Mouse (Mus musculus): ENCODE data around the gene Cdh4. TPM values are rescaled to one million over a fixed set of nuclear protein-coding genes. Genes with fewer than 3 reads are reported as not detected.

The Cdh4 gene
- polyA plus RNA-seq, 1 experiment from 2014 or later = 50.0 TPM

GRCm38 (mm10) chr2:179526976-179527375, 84.7 kb downstream of the Cdh4 start:
- ATAC-seq (ENCODE audit: low FRiP score, low read depth) = no peak
- H3K4me1 ChIP-seq (replicated peaks) = peaks cover 32% of the 10 kb centered on the region
- H3K9me3 ChIP-seq = no peaks in the 10 kb centered on the region
- H3K9ac ChIP-seq = no peak overlapping the region
- 68% methylated on average over 7 of the region's 7 CpGs for WGBS
- no peak overlapping the region for H3K4me3 ChIP-seq
- H3K27me3 ChIP-seq = no peaks in the 10 kb centered on the region
- H3K36me3 ChIP-seq = no peaks in the 10 kb centered on the region
- no peak overlapping the region for H3K27ac ChIP-seq (replicated peaks)
- H3K4me2 ChIP-seq = no peak overlapping the region

DNA sequence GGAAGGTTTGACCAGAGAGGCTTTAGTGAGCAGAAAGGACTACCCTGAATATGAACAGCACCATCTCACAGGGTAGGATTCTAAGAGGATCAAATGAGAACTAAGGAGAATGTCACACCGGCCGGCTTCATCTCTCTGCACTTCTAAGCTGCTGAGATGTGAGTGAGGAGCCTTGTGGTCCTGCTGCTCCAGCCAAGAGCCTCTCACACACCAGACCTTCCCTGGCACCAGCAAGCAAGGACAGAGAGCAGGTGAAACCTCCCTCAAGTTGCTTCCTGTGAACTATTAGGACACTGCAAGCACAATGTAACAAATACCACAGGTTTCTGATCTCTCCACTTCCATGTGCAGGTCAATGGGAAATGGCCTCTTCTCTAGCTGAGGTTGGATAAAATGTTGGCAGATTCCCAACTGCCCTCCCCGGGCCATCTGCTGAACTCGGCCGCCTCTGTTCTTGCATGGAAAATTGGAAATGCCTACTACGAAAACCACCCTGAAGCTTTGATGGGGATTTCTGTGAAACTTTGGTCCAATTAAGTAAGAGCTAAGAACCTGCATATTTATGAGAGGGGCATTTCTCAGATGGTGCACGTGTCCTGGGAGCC, 88.3 kb downstream of the Cdh4 start:
- no peaks in the 10 kb centered on the region for H3K27me3 ChIP-seq
- ATAC-seq (ENCODE audit: low FRiP score, low read depth) = no peak
- H3K9ac ChIP-seq = no peak overlapping the region
- H3K4me3 ChIP-seq = no peak overlapping the region
- no peak overlapping the region for H3K4me2 ChIP-seq
- H3K9me3 ChIP-seq = no peaks in the 10 kb centered on the region
- WGBS = 49% methylated on average over 7 of the region's 7 CpGs
- no peaks in the 10 kb centered on the region for H3K36me3 ChIP-seq
- H3K27ac ChIP-seq (replicated peaks) = no peak overlapping the region
- H3K4me1 ChIP-seq (replicated peaks) = peaks cover 15% of the 10 kb centered on the region

GRCm38 (mm10) chr2:179533196-179533595, 91.0 kb downstream of the Cdh4 start:
- 74% methylated on average over 6 of the region's 6 CpGs for WGBS
- Histone ChIP-seq H3K9ac (no peak overlapping the region), H3K9me3 (no peaks in the 10 kb centered on the region), H3K27me3 (no peaks in the 10 kb centered on the region), H3K27ac (replicated peaks) (no peak overlapping the region), H3K4me3 (no peak overlapping the region), H3K36me3 (no peaks in the 10 kb centered on the region), H3K4me1 (replicated peaks) (peaks cover 30% of the 10 kb centered on the region), H3K4me2 (no peak overlapping the region)
- ATAC-seq (ENCODE audit: low FRiP score, low read depth) = no peak

DNA sequence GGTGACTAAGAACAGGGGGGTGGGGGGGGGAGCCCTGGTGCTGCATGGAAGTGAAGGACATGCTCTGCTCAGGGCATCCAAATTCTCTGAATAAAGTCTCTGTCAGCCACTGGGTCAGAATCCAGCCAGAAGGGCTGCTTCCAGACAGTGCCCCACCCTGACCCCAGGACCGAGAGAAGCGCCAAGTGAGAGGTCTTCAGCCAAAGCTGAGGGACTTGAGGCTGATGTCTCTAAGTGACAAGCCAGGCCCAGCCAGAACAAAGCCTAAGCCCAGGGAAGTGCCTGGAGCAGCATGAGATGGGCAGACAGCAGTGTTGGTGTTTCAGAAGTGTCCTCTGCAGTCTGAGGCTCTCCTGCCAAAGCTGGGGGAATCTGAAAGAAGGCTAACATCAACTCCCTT, 91.7 kb downstream of the Cdh4 start:
- no peak overlapping the region for H3K4me2 ChIP-seq
- H3K27me3 ChIP-seq = no peaks in the 10 kb centered on the region
- peaks cover 35% of the 10 kb centered on the region for H3K4me1 ChIP-seq (replicated peaks)
- H3K27ac ChIP-seq (replicated peaks) = no peak overlapping the region
- 63% methylated on average over 2 of the region's 2 CpGs for WGBS
- H3K36me3 ChIP-seq = no peaks in the 10 kb centered on the region
- H3K4me3 ChIP-seq = no peak overlapping the region
- no peaks in the 10 kb centered on the region for H3K9me3 ChIP-seq
- ATAC-seq (ENCODE audit: low FRiP score, low read depth) = no peak
- H3K9ac ChIP-seq = no peak overlapping the region

DNA sequence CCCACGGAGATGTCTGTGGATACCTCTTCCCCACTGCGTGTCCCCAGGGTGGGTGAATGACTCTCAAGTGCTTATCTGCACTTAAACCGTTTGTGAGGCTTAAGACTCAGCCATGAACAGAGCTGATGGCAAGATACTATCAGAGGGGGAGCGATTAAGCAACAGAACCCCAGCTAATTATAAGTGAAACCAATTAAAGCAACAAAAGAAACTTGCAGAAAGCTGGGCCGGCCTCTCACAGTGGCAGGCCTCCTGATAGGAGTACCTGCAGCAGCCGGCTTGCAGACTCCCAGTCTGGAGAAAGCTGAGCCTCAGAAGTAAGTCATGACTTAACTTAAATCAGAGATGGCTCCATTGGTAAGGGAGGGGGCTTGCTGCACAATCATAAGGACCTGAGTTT, 93.0 kb downstream of the Cdh4 start:
- Histone ChIP-seq H3K27ac (replicated peaks) (no peak overlapping the region), H3K4me2 (no peak overlapping the region), H3K9me3 (no peaks in the 10 kb centered on the region), H3K4me1 (replicated peaks) (peaks cover 47% of the 10 kb centered on the region), H3K36me3 (no peaks in the 10 kb centered on the region), H3K9ac (no peak overlapping the region), H3K27me3 (no peaks in the 10 kb centered on the region), H3K4me3 (no peak overlapping the region)
- ATAC-seq (ENCODE audit: low FRiP score, low read depth) = no peak
- 28% methylated on average over 6 of the region's 6 CpGs for WGBS

GRCm38 (mm10) chr2:179536762-179537161, 94.5 kb downstream of the Cdh4 start:
- Histone ChIP-seq H3K27me3 (no peaks in the 10 kb centered on the region), H3K27ac (replicated peaks) (0 out of 2 replicates have a peak overlapping the region, but pooled peaks have one; percentile 27), H3K4me2 (no peak overlapping the region), H3K9me3 (no peaks in the 10 kb centered on the region), H3K4me1 (replicated peaks) (peaks cover 40% of the 10 kb centered on the region), H3K9ac (no peak overlapping the region), H3K4me3 (no peak overlapping the region), H3K36me3 (no peaks in the 10 kb centered on the region)
- 22% methylated on average over 2 of the region's 2 CpGs for WGBS
- ATAC-seq (ENCODE audit: low FRiP score, low read depth) = no peak

- H3K4me1 ChIP-seq (replicated peaks) = peaks cover 40% of the 10 kb centered on the region
- peak overlapping the region; percentile 24; the same call in 1 of the 2 replicates for H3K9ac ChIP-seq
- WGBS = 3% methylated on average over 19 of the region's 19 CpGs
Measured at GRCm38 (mm10) chr2:179537390-179537789, 95.2 kb downstream of the Cdh4 start.

GRCm38 (mm10) chr2:179537800-179538450, 95.7 kb downstream of the Cdh4 start:
- Histone ChIP-seq H3K4me2 (peak overlapping the region; percentile 40), H3K27me3 (no peaks in the 10 kb centered on the region), H3K4me1 (replicated peaks) (peaks cover 40% of the 10 kb centered on the region), H3K4me3 (no peak overlapping the region), H3K36me3 (no peaks in the 10 kb centered on the region), H3K9me3 (no peaks in the 10 kb centered on the region), H3K27ac (replicated peaks) (peak overlapping the region; percentile 72), H3K9ac (peak overlapping the region; percentile 24; the same call in 1 of the 2 replicates)
- ATAC-seq (ENCODE audit: low FRiP score, low read depth) = peak; percentile 40
- 18% methylated on average over 3 of the region's 3 CpGs for WGBS

More at GRCm38 (mm10) chr2:179537390-179537789, 95.2 kb downstream of the Cdh4 start:
- no peaks in the 10 kb centered on the region for H3K27me3 ChIP-seq
- peak; percentile 96 for ATAC-seq (ENCODE audit: low FRiP score, low read depth)
- H3K4me2 ChIP-seq = peak overlapping the region; percentile 40
- no peak overlapping the region for H3K4me3 ChIP-seq
- H3K9me3 ChIP-seq = no peaks in the 10 kb centered on the region
- H3K27ac ChIP-seq (replicated peaks) = peak overlapping the region; percentile 72
- no peaks in the 10 kb centered on the region for H3K36me3 ChIP-seq

DNA sequence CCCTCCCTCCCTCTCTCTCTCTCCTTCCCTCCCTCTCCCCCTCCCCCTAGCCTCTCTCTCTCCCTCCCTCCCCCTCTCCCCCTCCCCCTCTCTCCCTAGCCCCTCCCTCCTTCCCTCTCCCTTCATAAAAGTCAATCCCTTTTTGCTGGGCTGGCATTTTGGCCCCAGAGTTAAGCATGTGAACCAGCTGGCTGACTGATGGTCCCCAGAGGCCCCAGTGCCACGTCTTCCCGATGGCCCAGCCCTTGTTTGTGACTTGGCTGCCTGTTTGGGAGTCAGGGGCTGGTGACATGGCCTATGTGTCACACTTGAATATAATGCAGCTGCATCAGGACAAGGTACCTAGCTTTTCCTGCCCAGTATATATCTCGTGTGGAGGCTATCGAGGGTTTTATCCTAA, 96.3 kb downstream of the Cdh4 start:
- 32% methylated on average over 4 of the region's 4 CpGs for WGBS
- no peak overlapping the region for H3K4me3 ChIP-seq
- no peak overlapping the region for H3K9ac ChIP-seq
- H3K36me3 ChIP-seq = no peaks in the 10 kb centered on the region
- H3K27ac ChIP-seq (replicated peaks) = no peak overlapping the region
- peaks cover 35% of the 10 kb centered on the region for H3K4me1 ChIP-seq (replicated peaks)
- no peak for ATAC-seq (ENCODE audit: low FRiP score, low read depth)
- no peaks in the 10 kb centered on the region for H3K27me3 ChIP-seq
- H3K4me2 ChIP-seq = no peak overlapping the region
- no peaks in the 10 kb centered on the region for H3K9me3 ChIP-seq

DNA sequence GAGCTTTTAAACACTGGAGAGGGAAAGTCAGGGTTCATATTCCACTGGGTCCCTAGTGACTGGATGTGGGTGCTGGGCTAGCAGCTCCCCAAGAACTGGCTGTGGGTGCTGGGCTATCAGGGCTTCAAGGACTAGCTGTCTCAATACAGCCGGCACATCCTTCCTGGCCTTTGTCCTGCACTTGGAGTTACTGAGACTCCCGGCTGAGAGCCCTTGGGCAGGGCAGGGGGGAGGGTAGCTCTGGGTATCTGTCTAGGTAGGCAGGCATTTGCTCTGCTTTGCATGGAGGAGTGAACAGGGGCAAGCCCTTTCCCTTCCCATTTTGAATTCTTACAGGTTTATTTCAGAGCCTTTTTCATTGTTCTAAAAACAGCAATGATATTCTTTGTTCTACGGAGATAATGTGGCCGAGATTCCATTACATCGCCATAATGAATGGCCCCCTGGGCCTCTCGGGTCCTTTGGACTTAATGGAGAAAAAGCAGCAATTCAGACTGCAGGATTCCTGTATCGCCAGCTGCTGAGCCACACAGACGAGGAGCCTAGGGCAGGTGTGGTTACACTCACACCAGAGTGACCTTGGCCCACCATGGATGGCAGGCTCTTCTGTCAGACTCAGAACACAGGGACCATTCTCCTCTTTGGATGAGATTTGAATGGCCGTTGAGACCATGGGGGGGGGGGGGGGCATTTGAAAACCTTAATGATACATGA, 97.5 kb downstream of the Cdh4 start:
- no peaks in the 10 kb centered on the region for H3K27me3 ChIP-seq
- H3K27ac ChIP-seq (replicated peaks) = no peak overlapping the region
- peaks cover 34% of the 10 kb centered on the region for H3K4me1 ChIP-seq (replicated peaks)
- no peak for ATAC-seq (ENCODE audit: low FRiP score, low read depth)
- H3K4me2 ChIP-seq = no peak overlapping the region
- WGBS = 13% methylated on average over 9 of the region's 9 CpGs
- H3K4me3 ChIP-seq = no peak overlapping the region
- no peaks in the 10 kb centered on the region for H3K9me3 ChIP-seq
- no peaks in the 10 kb centered on the region for H3K36me3 ChIP-seq
- H3K9ac ChIP-seq = no peak overlapping the region

DNA sequence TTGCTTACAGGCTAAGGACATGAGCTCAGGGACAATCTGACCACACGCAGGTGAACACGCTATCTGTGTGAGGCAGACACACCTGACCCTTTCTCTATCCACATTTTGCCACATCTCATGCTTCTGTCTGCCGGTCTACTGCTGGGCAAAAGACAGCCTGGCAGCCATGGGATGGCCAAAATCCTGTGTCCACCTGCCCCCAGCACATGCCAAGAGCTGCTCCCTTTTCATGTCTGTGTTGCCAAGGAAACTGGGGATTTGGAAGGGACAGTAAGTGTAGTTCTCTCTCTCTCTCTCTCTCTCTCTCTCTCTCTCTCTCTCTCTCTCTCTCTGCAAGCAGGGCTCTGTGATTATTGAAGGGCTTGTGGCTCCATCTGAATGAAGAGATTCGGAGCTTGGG, 98.9 kb downstream of the Cdh4 start:
- peaks cover 34% of the 10 kb centered on the region for H3K4me1 ChIP-seq (replicated peaks)
- no peak overlapping the region for H3K27ac ChIP-seq (replicated peaks)
- H3K36me3 ChIP-seq = no peaks in the 10 kb centered on the region
- H3K4me3 ChIP-seq = no peak overlapping the region
- H3K9me3 ChIP-seq = no peaks in the 10 kb centered on the region
- no peak overlapping the region for H3K4me2 ChIP-seq
- no peak for ATAC-seq (ENCODE audit: low FRiP score, low read depth)
- WGBS = 93% methylated on average over 4 of the region's 4 CpGs
- no peaks in the 10 kb centered on the region for H3K27me3 ChIP-seq
- no peak overlapping the region for H3K9ac ChIP-seq

GRCm38 (mm10) chr2:179547627-179548026, 105.4 kb downstream of the Cdh4 start:
- Histone ChIP-seq H3K27ac (replicated peaks) (no peak overlapping the region), H3K4me2 (no peak overlapping the region), H3K36me3 (no peaks in the 10 kb centered on the region), H3K9me3 (no peaks in the 10 kb centered on the region), H3K9ac (no peak overlapping the region), H3K27me3 (no peaks in the 10 kb centered on the region), H3K4me3 (no peak overlapping the region), H3K4me1 (replicated peaks) (no peaks in the 10 kb centered on the region; the same call in 1 of the 2 replicates)
- ATAC-seq (ENCODE audit: low FRiP score, low read depth) = no peak
- 65% methylated on average over 5 of the region's 5 CpGs for WGBS

Measured in hindbrain, embryonic 15.5 days (tissue).